Mouse (Mus musculus) embryonic facial prominence, embryonic 11.5 days (tissue): ENCODE measurements around the gene Plod2. TPM values are rescaled to one million over a fixed set of nuclear protein-coding genes. Genes with fewer than 3 reads are reported as not detected.

Source experiments
- ATAC-seq: fragments of 200-750 bp; cut with Nextera tagmentation; replicated peaks from 2 replicates; pipeline ENCODE4 v1.8.0; 2017; ENCODE audit warnings: low read depth; ENCODE audit not compliant: insufficient number of reproducible peaks, low FRiP score, low TSS enrichment
- DNase-seq: peaks from one replicate; pipeline ENCODE4 v3.0.0-alpha.2; 2015; ENCODE audit warnings: low spot score
- H3K27ac ChIP-seq: fragments of 300-500 bp; sonication (generic); replicated peaks from 2 replicates; pipeline ENCODE4 v1.5.1; 2014; ENCODE audit warnings: mild to moderate bottlenecking, low read depth, low read length, control low read depth
- H3K27me3 ChIP-seq: fragments of 300-500 bp; sonication (generic); 2 replicates; pipeline ENCODE4 v1.6.1; 2014; ENCODE audit warnings: mild to moderate bottlenecking, low read length, moderate library complexity, mixed read lengths; ENCODE audit not compliant: control insufficient read depth, insufficient read depth
- H3K36me3 ChIP-seq: fragments of 300-500 bp; sonication (generic); replicated peaks from 2 replicates; pipeline ENCODE4 v1.6.1; 2014; ENCODE audit warnings: low read depth, mild to moderate bottlenecking, low read length, moderate library complexity, mixed read lengths; ENCODE audit not compliant: control insufficient read depth, insufficient read depth
- H3K4me1 ChIP-seq: fragments of 300-500 bp; sonication (generic); 2 replicates; pipeline ENCODE4 v1.6.1; 2014; ENCODE audit warnings: low read length, mixed read lengths; ENCODE audit not compliant: control insufficient read depth, insufficient read depth
- H3K4me2 ChIP-seq: fragments of 300-500 bp; sonication (generic); 2 replicates; pipeline ENCODE4 v1.6.1; 2014; ENCODE audit warnings: low read depth, mild to moderate bottlenecking, control low read depth, low read length, moderate library complexity
- H3K4me3 ChIP-seq: fragments of 300-500 bp; sonication (generic); 2 replicates; pipeline ENCODE4 v1.5.1; 2014; ENCODE audit warnings: low read depth, low read length, control low read depth
- H3K9ac ChIP-seq: fragments of 300-500 bp; sonication (generic); replicated peaks from 2 replicates; pipeline ENCODE4 v1.6.1; 2014; ENCODE audit warnings: mild to moderate bottlenecking, control low read depth, low read length
- H3K9me3 ChIP-seq: fragments of 300-500 bp; sonication (generic); replicated peaks from 2 replicates; pipeline ENCODE4 v1.6.1; 2016; ENCODE audit warnings: mild to moderate bottlenecking, low read length, inconsistent platforms, mixed read lengths; ENCODE audit not compliant: control insufficient read depth
- WGBS: fragments of 180-500 bp; shearing (Covaris S2); extraction: QIAGEN DNeasy Blood & Tissue Kit; methylation state at CpG from one replicate; pipeline ENCODE4 v1.1.7; 2014; 5-methylcytosine and 5-hydroxymethylcytosine counted together
- polyA plus RNA-seq: library from polyadenylated mRNA; unstranded; fragments of >200 nt; fragmentation: Nextera tagmentation; extraction: Ambion mirVana; gene quantifications from 2 replicates; pipeline ENCODE4 v1.2.1, GENCODE M21; 2014

The Plod2 gene
- polyA plus RNA-seq, 1 experiment from 2014 or later, result 58.1 TPM

DNA sequence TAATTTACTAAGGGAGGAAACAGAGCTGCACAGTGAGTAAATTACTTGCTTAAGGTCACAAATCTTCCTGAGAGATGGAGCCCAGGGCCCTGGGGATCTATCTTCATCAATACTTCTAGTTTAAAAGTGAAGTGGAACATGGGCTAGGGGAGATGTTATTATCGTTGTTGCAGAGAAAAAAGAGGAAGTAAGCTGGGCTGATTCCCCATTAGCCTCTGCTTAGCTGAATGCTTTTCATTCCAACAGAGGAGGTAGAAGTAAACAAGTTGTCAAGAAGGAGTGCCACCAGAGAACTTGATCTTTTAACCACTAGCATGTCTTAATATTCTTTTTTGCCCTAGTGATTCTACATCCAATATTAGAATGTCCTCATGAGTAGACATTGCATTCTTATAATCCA is 99.7 kb downstream of the Plod2 start:
- H3K9ac ChIP-seq, result no peak overlapping the region
- H3K4me3 ChIP-seq, result no peak overlapping the region
- no peak overlapping the region for H3K4me2 ChIP-seq
- no peaks in the 10 kb centered on the region for H3K36me3 ChIP-seq
- no peaks in the 10 kb centered on the region for H3K9me3 ChIP-seq
- ATAC-seq (no peak), DNase-seq (no peak)
- H3K27me3 ChIP-seq, result no peaks in the 10 kb centered on the region
- no peaks in the 10 kb centered on the region for H3K4me1 ChIP-seq
- 68% methylated on average over 1 of the region's 1 CpGs for WGBS
- no peak overlapping the region for H3K27ac ChIP-seq

Other genes starting within 250 kb of the Plod2 start
- not detected in 2 replicates for gene 1700057G04Rik, start 232.8 kb upstream of the Plod2 start, polyA plus RNA-seq
- 1.7 and 2.3 TPM in 2 replicates for gene Plscr4, start 84.8 kb upstream of the Plod2 start, polyA plus RNA-seq